Mouse (Mus musculus): Measurements from ENCODE around the gene Acads. TPM values are rescaled to one million over a fixed set of nuclear protein-coding genes. Genes with fewer than 3 reads are reported as not detected.
"Not testable (repeated sequence)": the region's sequence is repeated elsewhere in the genome, so short reads cannot be mapped to it uniquely, and the experiment has no call there.

Acads gene
- polyA plus RNA-seq, 1 experiment from 2014 or later = 27.7 TPM

DNA sequence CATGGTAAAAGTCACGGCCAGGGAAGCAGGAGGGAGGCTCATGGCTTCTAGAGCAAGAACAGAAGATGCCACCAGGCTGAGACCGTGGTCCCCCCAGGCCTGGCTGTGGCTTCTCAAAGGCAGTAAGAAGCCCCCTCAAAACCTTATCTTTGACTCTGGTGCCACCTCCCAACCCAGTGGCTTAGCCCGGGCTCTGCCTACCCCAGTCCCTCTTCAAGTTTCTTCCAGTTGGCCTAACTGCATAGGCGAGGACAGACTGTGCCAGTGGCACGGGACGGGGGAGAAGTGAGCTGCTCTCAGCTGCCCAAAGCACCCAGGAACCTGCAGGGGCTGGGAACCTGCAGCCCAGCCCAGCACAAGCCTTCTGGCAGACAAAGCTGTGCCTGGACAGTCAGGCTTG is 5.5 kb upstream of the Acads start:
- H3K9ac ChIP-seq (replicated peaks; ENCODE audit: low read length) = no peak overlapping the region
- no peak overlapping the region for H3K4me3 ChIP-seq (ENCODE audit: low read depth, low read length)
- peaks cover 4% of the 10 kb centered on the region for H3K36me3 ChIP-seq (replicated peaks; ENCODE audit: control insufficient read depth, insufficient read depth, low read depth, low read length)
- no peaks in the 10 kb centered on the region for H3K4me1 ChIP-seq (ENCODE audit: control insufficient read depth, insufficient read depth, low read length)
- 94% methylated on average over 6 of the region's 6 CpGs for WGBS
- H3K27ac ChIP-seq (replicated peaks; ENCODE audit: low read depth, low read length) = no peak overlapping the region
- H3K27me3 ChIP-seq (ENCODE audit: control insufficient read depth, insufficient read depth, low read length) = no peaks in the 10 kb centered on the region
- H3K4me2 ChIP-seq (ENCODE audit: low read depth, low read length) = no peak overlapping the region
- no peaks in the 10 kb centered on the region for H3K9me3 ChIP-seq (replicated peaks; ENCODE audit: control insufficient read depth, low read length)
- DNase-seq (ENCODE audit: low spot score) (no peak), ATAC-seq (replicated peaks; ENCODE audit: insufficient number of reproducible peaks, low FRiP score, low TSS enrichment, low read depth) (no peak)

- Histone ChIP-seq H3K9me3 (replicated peaks; ENCODE audit: control insufficient read depth, low read length) (no peaks in the 10 kb centered on the region), H3K27ac (replicated peaks; ENCODE audit: low read depth, low read length) (no peak overlapping the region), H3K9ac (replicated peaks; ENCODE audit: low read length) (no peak overlapping the region), H3K4me3 (ENCODE audit: low read depth, low read length) (no peak overlapping the region), H3K27me3 (ENCODE audit: control insufficient read depth, insufficient read depth, low read length) (no peaks in the 10 kb centered on the region), H3K4me2 (ENCODE audit: low read depth, low read length) (no peak overlapping the region), H3K36me3 (replicated peaks; ENCODE audit: control insufficient read depth, insufficient read depth, low read depth, low read length) (peaks cover 3% of the 10 kb centered on the region), H3K4me1 (ENCODE audit: control insufficient read depth, insufficient read depth, low read length) (no peaks in the 10 kb centered on the region)
- DNase-seq (ENCODE audit: low spot score) = no peak
- 72% methylated on average over 5 of the region's 5 CpGs for WGBS
- no peak for ATAC-seq (replicated peaks; ENCODE audit: insufficient number of reproducible peaks, low FRiP score, low TSS enrichment, low read depth)
Measured at GRCm38 (mm10) chr5:115120978-115121377, 1.8 kb upstream of the Acads start.

DNA sequence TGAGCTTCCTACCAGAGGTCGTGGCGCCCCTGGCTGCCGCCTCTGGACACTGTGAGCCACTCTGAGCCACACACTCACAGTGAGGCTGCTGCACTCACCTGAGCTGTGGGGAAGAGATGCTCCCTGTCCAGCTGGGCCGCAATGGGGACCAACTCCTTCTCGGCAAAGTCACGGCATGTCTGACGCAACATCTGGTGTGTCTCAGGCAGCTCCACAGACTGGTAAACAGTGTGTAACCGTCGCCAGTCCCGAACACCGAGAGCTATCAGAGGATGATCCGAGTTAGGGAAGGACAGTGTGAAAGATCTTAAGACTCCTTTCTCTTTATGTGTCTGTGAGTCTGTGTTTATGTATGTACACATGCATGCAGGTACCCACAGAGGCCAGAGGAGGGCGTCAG is 1.7 kb downstream of the Acads start:
- Histone ChIP-seq H3K9ac (replicated peaks; ENCODE audit: low read length) (no peak overlapping the region), H3K4me2 (ENCODE audit: low read depth, low read length) (no peak overlapping the region), H3K4me3 (ENCODE audit: low read depth, low read length) (no peak overlapping the region), H3K4me1 (ENCODE audit: control insufficient read depth, insufficient read depth, low read length) (no peaks in the 10 kb centered on the region), H3K27me3 (ENCODE audit: control insufficient read depth, insufficient read depth, low read length) (no peaks in the 10 kb centered on the region), H3K36me3 (replicated peaks; ENCODE audit: control insufficient read depth, insufficient read depth, low read depth, low read length) (peaks cover 3% of the 10 kb centered on the region), H3K27ac (replicated peaks; ENCODE audit: low read depth, low read length) (no peak overlapping the region), H3K9me3 (replicated peaks; ENCODE audit: control insufficient read depth, low read length) (no peaks in the 10 kb centered on the region)
- DNase-seq (ENCODE audit: low spot score) = no peak
- ATAC-seq (replicated peaks; ENCODE audit: insufficient number of reproducible peaks, low FRiP score, low TSS enrichment, low read depth) = no peak
- 94% methylated on average over 13 of the region's 13 CpGs for WGBS

DNA sequence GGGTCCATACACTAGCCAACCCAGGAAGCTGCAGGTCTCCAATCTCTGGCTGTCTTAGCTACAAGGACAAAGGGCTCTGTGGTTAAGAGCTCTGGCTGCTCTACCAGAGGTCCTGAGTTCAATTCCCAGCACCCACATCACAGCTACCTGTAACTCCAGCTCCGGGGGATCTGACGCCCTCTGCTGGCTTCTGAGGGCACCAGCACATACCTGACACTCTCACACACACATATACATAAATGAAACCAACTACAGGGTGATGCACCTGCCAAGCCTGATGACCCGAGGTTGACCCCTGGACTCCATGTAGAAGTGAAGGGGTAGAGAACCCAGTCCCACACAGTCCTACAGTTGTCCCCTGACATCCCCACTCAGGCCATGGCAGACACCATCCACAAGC is 2.7 kb downstream of the Acads start:
- no peak overlapping the region for H3K4me2 ChIP-seq (ENCODE audit: low read depth, low read length)
- H3K27ac ChIP-seq (replicated peaks; ENCODE audit: low read depth, low read length) = no peak overlapping the region
- H3K27me3 ChIP-seq (ENCODE audit: control insufficient read depth, insufficient read depth, low read length) = no peaks in the 10 kb centered on the region
- no peaks in the 10 kb centered on the region for H3K9me3 ChIP-seq (replicated peaks; ENCODE audit: control insufficient read depth, low read length)
- no peak for DNase-seq (ENCODE audit: low spot score)
- 88% methylated on average over 3 of the region's 3 CpGs for WGBS
- no peak; the same call in 1 of the 2 replicates for ATAC-seq (replicated peaks; ENCODE audit: insufficient number of reproducible peaks, low FRiP score, low TSS enrichment, low read depth)
- H3K36me3 ChIP-seq (replicated peaks; ENCODE audit: control insufficient read depth, insufficient read depth, low read depth, low read length) = peaks cover 3% of the 10 kb centered on the region
- H3K9ac ChIP-seq (replicated peaks; ENCODE audit: low read length) = no peak overlapping the region
- H3K4me1 ChIP-seq (ENCODE audit: control insufficient read depth, insufficient read depth, low read length) = no peaks in the 10 kb centered on the region
- no peak overlapping the region for H3K4me3 ChIP-seq (ENCODE audit: low read depth, low read length)

DNA sequence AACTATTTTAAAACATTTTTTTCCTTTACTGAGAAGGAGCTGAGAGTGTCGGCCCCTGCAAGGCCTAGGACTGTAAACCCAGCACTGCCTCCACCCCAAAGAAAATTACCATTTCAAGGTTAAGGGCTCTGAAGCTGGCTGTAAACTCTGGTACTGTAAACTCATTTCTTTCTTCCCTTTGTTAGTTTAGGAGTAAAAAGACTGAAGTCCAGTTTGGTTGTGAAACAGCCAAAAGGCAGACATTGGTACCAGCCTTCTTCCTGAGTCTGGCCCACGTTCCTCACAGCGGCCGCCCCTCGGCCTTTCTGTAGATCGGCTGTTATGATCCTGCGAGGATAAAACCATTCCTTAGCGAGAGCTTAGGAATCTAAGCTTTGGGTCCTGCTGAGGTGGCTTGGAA is 4.6 kb downstream of the Acads start:
- H3K4me1 ChIP-seq (ENCODE audit: control insufficient read depth, insufficient read depth, low read length) = no peaks in the 10 kb centered on the region
- H3K9me3 ChIP-seq (replicated peaks; ENCODE audit: control insufficient read depth, low read length) = no peaks in the 10 kb centered on the region
- WGBS = 95% methylated on average over 8 of the region's 8 CpGs
- no peak overlapping the region for H3K4me2 ChIP-seq (ENCODE audit: low read depth, low read length)
- no peak overlapping the region for H3K9ac ChIP-seq (replicated peaks; ENCODE audit: low read length)
- no peaks in the 10 kb centered on the region for H3K27me3 ChIP-seq (ENCODE audit: control insufficient read depth, insufficient read depth, low read length)
- H3K36me3 ChIP-seq (replicated peaks; ENCODE audit: control insufficient read depth, insufficient read depth, low read depth, low read length) = peaks cover 3% of the 10 kb centered on the region
- no peak overlapping the region for H3K4me3 ChIP-seq (ENCODE audit: low read depth, low read length)
- ATAC-seq (replicated peaks; ENCODE audit: insufficient number of reproducible peaks, low FRiP score, low TSS enrichment, low read depth) = no peak
- H3K27ac ChIP-seq (replicated peaks; ENCODE audit: low read depth, low read length) = no peak overlapping the region
- no peak for DNase-seq (ENCODE audit: low spot score)

DNA sequence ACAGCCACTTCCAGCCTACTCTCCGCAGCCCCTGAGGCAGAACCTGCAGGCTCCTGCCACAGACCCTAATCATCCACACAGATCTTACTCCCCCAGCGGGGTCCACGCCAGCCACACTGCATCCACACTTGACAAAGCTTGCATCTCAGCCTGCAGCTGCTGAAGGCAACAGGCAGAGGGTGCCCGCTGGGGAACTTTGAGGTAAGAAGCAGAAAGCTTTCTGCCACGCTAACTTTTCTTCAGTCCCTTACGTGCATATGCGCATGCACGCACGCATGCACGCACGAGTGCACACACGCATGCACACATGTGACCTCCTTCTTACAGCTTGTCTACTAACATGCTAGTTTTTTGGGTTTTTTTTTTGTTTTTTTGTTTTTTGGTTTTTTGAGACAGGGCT is 5.9 kb downstream of the Acads start:
- WGBS = 94% methylated on average over 12 of the region's 12 CpGs
- H3K36me3 ChIP-seq (replicated peaks; ENCODE audit: control insufficient read depth, insufficient read depth, low read depth, low read length) = peaks cover 3% of the 10 kb centered on the region
- DNase-seq (ENCODE audit: low spot score) = no peak

DNA sequence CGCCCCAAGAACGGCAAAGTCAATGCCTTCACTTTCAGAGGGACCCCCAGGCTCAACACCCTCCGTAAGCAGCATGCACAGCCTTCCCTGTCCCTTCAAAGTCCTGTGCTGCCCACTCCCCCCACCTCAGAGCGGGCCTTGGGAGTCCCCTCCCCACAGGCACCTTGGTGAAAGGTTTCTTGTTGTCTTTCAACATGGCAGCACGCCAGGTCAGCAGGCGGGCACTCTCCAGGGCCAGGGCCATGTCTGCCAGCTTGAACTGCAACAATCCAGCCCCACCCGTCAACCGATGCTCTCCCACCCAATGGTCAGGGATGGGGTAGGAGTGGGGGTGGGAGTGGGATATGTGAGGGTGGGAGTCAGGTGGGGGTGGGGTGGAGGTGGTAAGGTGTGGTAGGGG is 8.0 kb downstream of the Acads start:
- Histone ChIP-seq H3K27me3 (ENCODE audit: control insufficient read depth, insufficient read depth, low read length) (no peaks in the 10 kb centered on the region), H3K9ac (replicated peaks; ENCODE audit: low read length) (no peak overlapping the region), H3K36me3 (replicated peaks; ENCODE audit: control insufficient read depth, insufficient read depth, low read depth, low read length) (no peaks in the 10 kb centered on the region; the same call in 1 of the 2 replicates), H3K27ac (replicated peaks; ENCODE audit: low read depth, low read length) (no peak overlapping the region), H3K4me2 (ENCODE audit: low read depth, low read length) (no peak overlapping the region), H3K9me3 (replicated peaks; ENCODE audit: control insufficient read depth, low read length) (no peaks in the 10 kb centered on the region), H3K4me1 (ENCODE audit: control insufficient read depth, insufficient read depth, low read length) (no peaks in the 10 kb centered on the region), H3K4me3 (ENCODE audit: low read depth, low read length) (no peak overlapping the region)
- ATAC-seq (replicated peaks; ENCODE audit: insufficient number of reproducible peaks, low FRiP score, low TSS enrichment, low read depth) (no peak), DNase-seq (ENCODE audit: low spot score) (no peak)
- WGBS = 93% methylated on average over 8 of the region's 8 CpGs

More for the DNA sequence above, 5.9 kb downstream of the Acads start:
- Histone ChIP-seq H3K4me2 (ENCODE audit: low read depth, low read length) (no peak overlapping the region), H3K4me1 (ENCODE audit: control insufficient read depth, insufficient read depth, low read length) (no peaks in the 10 kb centered on the region), H3K9me3 (replicated peaks; ENCODE audit: control insufficient read depth, low read length) (no peaks in the 10 kb centered on the region), H3K4me3 (ENCODE audit: low read depth, low read length) (no peak overlapping the region), H3K27ac (replicated peaks; ENCODE audit: low read depth, low read length) (no peak overlapping the region), H3K27me3 (ENCODE audit: control insufficient read depth, insufficient read depth, low read length) (no peaks in the 10 kb centered on the region), H3K9ac (replicated peaks; ENCODE audit: low read length) (no peak overlapping the region)
- ATAC-seq (replicated peaks; ENCODE audit: insufficient number of reproducible peaks, low FRiP score, low TSS enrichment, low read depth) = no peak

GRCm38 (mm10) chr5:115103253-115103652 is 15.9 kb downstream of the Acads start:
- not testable (repeated sequence) for H3K27me3 ChIP-seq (ENCODE audit: control insufficient read depth, insufficient read depth, low read length); DNase-seq (ENCODE audit: low spot score); H3K4me2 ChIP-seq (ENCODE audit: low read depth, low read length); H3K36me3 ChIP-seq (replicated peaks; ENCODE audit: control insufficient read depth, insufficient read depth, low read depth, low read length); H3K27ac ChIP-seq (replicated peaks; ENCODE audit: low read depth, low read length); H3K4me3 ChIP-seq (ENCODE audit: low read depth, low read length); ATAC-seq (replicated peaks; ENCODE audit: insufficient number of reproducible peaks, low FRiP score, low TSS enrichment, low read depth); H3K9ac ChIP-seq (replicated peaks; ENCODE audit: low read length); H3K9me3 ChIP-seq (replicated peaks; ENCODE audit: control insufficient read depth, low read length); H3K4me1 ChIP-seq (ENCODE audit: control insufficient read depth, insufficient read depth, low read length)
- WGBS = 97% methylated on average over 23 of the region's 23 CpGs
